Mouse (Mus musculus): Measurements from ENCODE around the gene Cyp4f16.
"Not testable (repeated sequence)": the region's sequence is repeated elsewhere in the genome, so short reads cannot be mapped to it uniquely, and the experiment has no call there.

Cyp4f16 gene

GRCm38 (mm10) chr17:32536051-32536866 lies at the start of gene Cyp4f16:
Gene Cyp4f16, plus strand, starts transcription at chr17:32536558.
- peak; percentile 84 to 89 for DNase-seq (ENCODE audit: low spot score in 2 of 2)

- peak in 1 of 2 experiments; percentile 28 for DNase-seq (ENCODE audit: low spot score in 2 of 2)
Observed at GRCm38 (mm10) chr17:32492349-32492980, 43.9 kb upstream of the Cyp4f16 start.

DNA sequence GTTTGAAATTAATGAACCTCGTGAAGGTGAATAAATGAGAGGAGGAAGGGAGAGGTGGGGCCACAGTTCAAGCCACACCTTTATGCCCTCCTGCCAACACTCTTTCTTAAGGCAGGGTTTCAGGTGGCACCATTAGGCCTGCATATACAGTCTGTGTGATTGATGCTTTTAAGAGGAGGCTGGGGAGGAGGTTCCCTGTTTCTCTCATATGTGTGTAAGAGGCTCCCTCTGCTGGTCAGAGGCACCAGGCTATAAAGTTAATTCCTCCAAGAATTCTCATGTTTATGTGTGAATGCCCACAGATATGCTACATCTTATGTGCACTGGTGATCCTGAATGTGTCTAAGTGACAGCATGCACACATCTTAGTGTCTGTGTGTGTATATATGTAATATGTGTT lies 41.8 kb upstream of the Cyp4f16 start:
- peak; percentile 74 to 82 for DNase-seq (ENCODE audit: low spot score in 2 of 2)

- DNase-seq (ENCODE audit: low spot score in 2 of 2): not testable (repeated sequence)
Observed at GRCm38 (mm10) chr17:32500511-32500910, 35.8 kb upstream of the Cyp4f16 start.

DNA sequence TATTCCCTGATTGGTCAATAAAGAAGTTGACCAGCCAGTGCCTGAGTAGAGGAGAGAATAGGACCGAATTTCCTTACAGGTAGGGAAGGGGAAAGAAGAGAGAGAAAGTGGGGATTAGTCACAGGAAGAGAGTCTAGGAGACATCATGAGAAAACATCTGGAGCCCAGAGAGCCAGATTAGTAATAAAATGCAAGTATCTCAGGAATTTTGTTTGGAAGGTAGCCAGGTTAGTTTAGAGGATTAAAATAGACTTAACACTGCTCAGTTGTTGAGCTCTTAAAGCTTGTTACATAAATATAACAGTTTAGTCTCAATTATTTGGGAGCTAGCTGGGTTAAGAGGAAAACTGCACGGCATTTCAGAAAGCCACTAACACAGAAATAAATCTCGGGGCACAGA lies 35.3 kb upstream of the Cyp4f16 start:
- no peak for DNase-seq (ENCODE audit: low spot score in 2 of 2)

- no peak for DNase-seq (ENCODE audit: low spot score in 2 of 2)
Observed at GRCm38 (mm10) chr17:32503111-32503510, 33.2 kb upstream of the Cyp4f16 start.

DNA sequence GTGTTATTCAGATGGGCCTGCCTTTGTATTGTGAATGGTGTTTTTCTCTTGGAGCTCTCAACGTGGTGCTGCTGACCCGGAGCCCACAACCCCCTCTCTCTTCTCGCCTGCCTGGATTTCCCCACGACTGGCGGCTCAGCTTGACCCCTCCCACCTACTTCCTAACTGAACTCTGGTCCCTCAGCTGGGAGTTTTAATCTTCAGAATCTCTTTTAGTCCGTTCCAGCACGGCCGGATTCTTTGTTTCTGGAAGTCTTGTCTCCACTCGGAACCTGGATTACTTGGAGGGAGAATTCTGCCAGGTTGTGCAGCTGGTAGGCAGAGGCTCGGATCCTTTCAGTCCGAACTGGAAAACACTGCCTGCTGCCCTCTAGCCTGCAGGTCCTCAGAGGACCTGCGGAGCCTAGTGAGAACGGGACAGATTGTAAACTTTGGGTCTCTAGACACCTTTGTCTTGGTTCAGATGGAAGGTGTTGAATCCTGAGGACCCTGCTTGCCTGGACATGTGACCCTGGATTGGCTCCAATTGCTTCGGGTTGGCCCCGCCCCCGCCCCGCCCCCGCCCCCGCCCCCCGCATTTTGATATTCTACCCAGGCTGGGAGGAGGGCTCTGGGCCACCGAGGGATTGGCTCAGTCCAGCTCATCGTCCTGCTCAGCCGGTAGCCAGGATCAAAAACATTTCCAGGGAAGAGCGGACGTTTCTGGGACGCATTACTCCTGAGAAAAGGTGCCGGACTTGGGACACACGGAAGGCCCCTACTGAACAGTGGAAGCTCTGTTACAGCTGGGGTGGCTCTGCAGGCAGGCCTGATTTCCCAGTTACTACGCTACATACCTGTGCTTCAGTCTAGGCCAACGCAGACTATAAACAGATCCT lies 30.3 kb upstream of the Cyp4f16 start, which contains the start of gene Cyp4f17:
Gene Cyp4f17, plus strand, starts transcription at position 200 of the 878 bp plus-strand sequence.
- DNase-seq (ENCODE audit: low spot score in 2 of 2): peak; percentile 27 to 40

- DNase-seq (ENCODE audit: low spot score in 2 of 2): no peak
Observed at GRCm38 (mm10) chr17:32506729-32507245, 29.6 kb upstream of the Cyp4f16 start.

DNA sequence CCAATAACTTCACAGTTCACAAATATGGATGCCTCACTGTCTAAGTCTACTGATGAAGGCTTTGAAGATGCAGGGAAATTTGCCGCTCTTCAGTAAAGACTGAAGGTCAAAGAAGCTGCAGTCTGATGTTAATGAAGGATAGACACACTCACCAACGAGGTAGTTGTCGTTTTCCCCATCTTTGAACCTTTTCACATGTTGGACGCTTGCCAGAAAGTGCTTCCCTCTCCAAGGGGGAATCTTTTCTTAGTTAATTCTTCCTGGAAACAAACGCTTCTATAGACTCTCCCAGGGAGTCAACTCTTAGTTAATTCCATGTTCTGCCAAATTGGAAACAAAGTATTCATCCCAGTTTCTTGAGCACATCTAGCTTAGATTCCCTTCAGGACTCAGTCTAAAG lies 20.2 kb upstream of the Cyp4f16 start:
- no peak for DNase-seq (ENCODE audit: low spot score in 2 of 2)

DNA sequence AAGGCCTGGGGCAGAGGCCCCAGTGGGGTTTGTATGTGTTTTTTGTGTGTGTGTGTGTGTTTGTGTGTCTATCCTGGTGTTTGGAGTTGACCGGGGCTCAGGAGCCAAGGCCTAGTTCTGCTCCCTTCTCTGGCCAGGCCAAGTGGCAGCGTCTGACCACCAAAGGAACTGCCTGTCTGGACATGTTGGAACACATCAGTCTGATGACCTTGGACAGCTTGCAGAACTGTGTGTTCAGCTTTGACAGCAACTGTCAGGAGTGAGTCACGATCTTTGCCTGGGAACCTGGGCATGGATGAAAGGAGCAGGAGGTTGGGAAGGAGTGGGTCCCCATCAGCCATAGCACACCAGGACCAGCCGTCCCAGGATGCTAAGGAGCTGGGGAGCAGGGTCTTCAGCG lies 14.4 kb upstream of the Cyp4f16 start:
- no peak for DNase-seq (ENCODE audit: low spot score in 2 of 2)

DNA sequence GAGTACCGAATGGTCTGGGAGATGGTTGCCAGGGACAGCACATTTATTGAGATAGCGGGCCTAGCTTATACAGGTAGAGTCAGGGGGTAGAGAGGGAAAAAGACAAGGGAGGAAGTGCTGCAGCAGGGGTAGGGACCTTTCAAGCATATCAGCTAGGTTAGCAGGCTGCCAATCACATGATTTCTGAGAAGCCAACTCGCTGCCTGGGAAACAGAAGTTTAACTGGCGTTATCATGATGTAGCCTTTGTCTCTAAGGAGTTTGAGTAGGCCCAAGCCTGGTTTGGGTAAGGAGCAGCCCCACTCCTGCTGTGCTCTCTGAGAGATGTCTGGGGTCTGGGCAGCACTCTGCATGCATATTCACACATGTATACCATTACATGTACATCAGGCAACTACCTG lies 14.0 kb upstream of the Cyp4f16 start:
- DNase-seq (ENCODE audit: low spot score in 2 of 2): no peak

DNA sequence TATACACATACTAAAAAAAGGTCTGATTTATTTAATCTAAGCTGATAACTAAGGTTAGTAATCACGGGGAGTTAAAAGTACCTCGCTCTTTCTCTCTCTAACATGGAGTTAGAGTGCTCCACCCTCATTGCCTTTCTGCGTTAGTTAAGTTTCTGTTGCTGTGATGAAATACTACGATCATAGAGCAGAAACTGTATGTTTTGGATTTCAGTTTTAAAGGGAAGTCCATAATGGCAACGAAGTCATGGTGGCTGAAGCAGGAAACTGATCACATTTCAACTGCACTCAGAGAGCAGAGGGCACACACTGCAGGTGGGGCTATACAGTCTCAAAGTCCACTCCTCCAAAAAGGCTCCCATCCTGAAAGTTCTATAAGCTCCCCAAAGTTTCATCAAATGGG lies 13.5 kb upstream of the Cyp4f16 start:
- no peak for DNase-seq (ENCODE audit: low spot score in 2 of 2)

DNA sequence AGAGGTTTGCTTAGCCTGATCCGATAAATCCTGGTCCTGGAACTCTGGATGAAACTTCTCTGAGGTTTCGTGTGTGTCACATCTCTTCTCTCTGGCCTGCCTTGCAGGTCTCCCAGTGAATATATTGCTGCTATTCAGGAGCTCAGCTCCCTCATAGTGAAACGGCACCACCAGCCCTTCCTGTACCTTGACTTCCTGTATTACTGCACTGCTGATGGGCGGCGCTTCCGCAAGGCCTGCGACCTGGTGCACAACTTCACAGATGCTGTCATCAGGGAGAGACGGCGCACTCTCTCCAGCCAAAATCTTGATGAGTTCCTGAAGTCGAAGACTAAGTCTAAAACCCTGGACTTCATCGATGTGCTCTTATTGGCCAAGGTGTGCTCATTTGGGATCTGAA lies 12.5 kb upstream of the Cyp4f16 start:
- no peak for DNase-seq (ENCODE audit: low spot score in 2 of 2)

DNA sequence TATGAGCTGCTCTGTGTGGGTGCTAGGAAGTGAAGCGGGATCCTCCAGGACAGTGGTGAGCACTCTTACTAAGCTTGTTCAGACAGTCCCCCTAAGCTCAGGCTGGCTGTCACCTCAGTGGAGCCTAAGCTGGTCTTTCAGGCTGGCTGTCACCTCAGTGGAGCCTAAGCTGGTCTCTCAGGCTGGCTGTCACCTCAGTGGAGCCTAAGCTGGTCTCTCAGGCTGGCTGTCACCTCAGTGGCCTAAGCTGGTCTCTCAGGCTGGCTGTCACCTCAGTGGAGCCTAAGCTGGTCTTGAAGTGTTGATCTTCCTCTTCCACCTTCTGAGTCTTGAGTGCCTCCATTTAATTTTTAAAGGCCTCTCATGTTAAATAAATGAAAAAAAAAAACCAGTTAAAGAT lies 10.0 kb upstream of the Cyp4f16 start:
- not testable (repeated sequence) for DNase-seq (ENCODE audit: low spot score in 2 of 2)

DNA sequence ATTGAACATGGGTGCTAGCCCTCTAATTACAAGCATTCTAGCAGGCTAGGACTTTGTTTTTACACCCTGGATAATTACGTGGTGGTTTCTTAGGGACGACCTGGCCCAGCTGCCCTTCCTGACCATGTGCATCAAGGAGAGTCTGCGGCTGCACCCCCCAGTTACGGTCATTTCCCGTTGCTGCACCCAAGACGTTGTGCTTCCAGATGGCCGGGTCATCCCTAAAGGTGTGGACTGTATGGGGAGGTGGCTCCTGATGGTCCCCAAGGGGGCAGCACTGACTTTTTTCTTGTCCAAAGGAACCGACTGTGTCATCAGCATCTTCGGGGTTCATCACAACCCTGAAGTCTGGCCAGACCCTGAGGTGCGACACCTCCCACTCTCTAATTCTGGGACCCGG lies 8.6 kb upstream of the Cyp4f16 start:
- DNase-seq (ENCODE audit: low spot score in 2 of 2): no peak

DNA sequence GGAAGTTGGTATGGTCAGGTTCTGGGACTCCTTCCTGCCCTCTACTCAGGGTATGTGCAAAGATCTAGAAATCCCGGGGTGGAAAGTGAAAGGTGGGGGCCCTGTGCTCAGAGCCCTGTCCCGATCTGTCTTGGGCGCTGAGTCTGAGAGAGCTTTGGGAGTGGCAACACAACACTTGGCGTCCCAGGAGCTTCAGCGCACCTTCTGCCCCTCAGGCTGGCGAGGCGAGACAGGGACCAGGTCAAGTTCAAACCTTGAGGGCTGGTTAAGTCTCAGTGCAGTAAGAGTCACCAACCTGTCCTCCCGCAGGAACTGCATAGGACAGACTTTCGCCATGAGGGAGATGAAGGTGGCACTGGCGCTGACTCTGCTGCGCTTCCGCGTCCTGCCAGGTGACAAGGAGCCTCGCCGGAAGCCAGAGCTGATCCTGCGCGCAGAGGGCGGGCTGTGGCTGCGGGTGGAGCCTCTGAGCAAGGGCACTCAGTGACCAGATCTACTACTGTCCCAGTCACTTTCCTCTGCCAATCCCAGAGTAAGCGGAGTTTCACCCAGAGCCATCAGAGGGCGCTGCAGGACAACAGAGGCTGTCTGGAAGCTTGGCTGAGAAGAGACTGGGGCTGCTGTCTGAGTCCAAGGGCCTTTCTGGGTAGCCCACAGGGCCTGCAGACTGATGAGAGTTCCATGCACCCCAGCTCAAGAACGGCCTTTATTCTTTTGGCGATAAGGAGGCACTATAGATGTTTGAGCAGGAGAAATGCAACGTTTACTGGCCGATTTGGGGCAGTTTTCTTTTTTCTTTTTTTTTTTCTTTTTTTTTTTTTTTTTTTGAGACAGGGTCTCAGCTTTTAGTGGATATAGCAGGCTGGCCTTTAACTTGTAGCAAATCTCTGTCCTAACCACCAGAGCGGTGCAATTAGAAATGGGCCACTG lies 7.7 kb upstream of the Cyp4f16 start:
- peak; percentile 86 to 90 for DNase-seq (ENCODE audit: low spot score in 2 of 2)

GRCm38 (mm10) chr17:32532356-32532755 lies 4.0 kb upstream of the Cyp4f16 start:
- DNase-seq (ENCODE audit: low spot score in 2 of 2): not testable (repeated sequence)

GRCm38 (mm10) chr17:32534068-32534467 lies 2.3 kb upstream of the Cyp4f16 start:
- no peak for DNase-seq (ENCODE audit: low spot score in 2 of 2)

GRCm38 (mm10) chr17:32536867-32537250 lies 501 bp downstream of the Cyp4f16 start:
- no peak for DNase-seq (ENCODE audit: low spot score in 2 of 2)

- not testable (repeated sequence) for DNase-seq (ENCODE audit: low spot score in 2 of 2)
Observed at GRCm38 (mm10) chr17:32544792-32545191, 8.4 kb downstream of the Cyp4f16 start.

DNA sequence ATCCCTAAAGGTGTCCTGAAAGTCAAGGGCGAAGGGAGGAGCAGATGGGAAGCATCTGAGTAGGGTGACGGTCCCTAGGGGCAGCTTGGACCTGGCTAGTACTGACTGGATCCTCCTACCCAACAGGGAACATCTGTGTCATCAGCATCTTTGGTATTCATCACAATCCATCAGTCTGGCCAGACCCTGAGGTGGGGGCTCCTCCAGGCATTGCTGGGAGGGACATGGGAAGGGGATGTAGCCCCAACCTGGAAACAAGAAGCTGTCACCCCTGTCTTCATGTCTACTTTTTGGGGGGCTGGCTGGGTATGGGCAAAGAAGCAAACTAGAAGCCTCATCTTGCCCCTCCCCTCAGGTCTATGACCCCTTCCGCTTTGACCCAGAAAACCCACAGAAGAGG lies 14.0 kb downstream of the Cyp4f16 start:
- not testable (repeated sequence) for DNase-seq (ENCODE audit: low spot score in 2 of 2)
